Mouse (Mus musculus) megakaryocyte, embryonic 14.5 days (primary cell): ENCODE measurements around the gene Neo1. TPM values are rescaled to one million over a fixed set of nuclear protein-coding genes. Genes with fewer than 3 reads are reported as not detected.

Source experiments
- H3K27me3 ChIP-seq: replicated peaks from 2 replicates; pipeline ENCODE3; 2012; ENCODE audit warnings: inconsistent platforms
- H3K36me3 ChIP-seq: replicated peaks from 2 replicates; pipeline ENCODE3; 2012; ENCODE audit warnings: low read length, inconsistent platforms, mixed read lengths
- H3K4me1 ChIP-seq: 2 replicates; pipeline ENCODE4 v1.6.1; 2012; ENCODE audit warnings: inconsistent platforms
- H3K4me3 ChIP-seq: replicated peaks from 2 replicates; pipeline ENCODE3; 2012; ENCODE audit warnings: moderate library complexity, mild to moderate bottlenecking, inconsistent platforms
- H3K9me3 ChIP-seq: 2 replicates; pipeline ENCODE4 v1.6.1; 2012; ENCODE audit warnings: inconsistent platforms
- FLI1 ChIP-seq: IDR thresholded peaks from 2 replicates; pipeline ENCODE4 v1.6.1; 2012; ENCODE audit warnings: low read length, inconsistent platforms, mixed read lengths
- GATA1 ChIP-seq: IDR thresholded peaks from 3 replicates; pipeline ENCODE4 v1.6.1; 2012; ENCODE audit warnings: mixed read lengths, low read length, inconsistent platforms, borderline replicate concordance
- polyA plus RNA-seq: library from polyadenylated mRNA; stranded (reverse); fragments of >175 nt; gene quantifications from 2 replicates; pipeline ENCODE4 v1.2.3, GENCODE M21; 2012; ENCODE audit warnings: low replicate concordance; ENCODE audit not compliant: insufficient read depth

Neo1 gene
- polyA plus RNA-seq, 1 experiment = 0.37 TPM

- Histone ChIP-seq H3K36me3 (no peaks in the 10 kb centered on the region), H3K9me3 (no peaks in the 10 kb centered on the region), H3K4me3 (no peak overlapping the region), H3K4me1 (0 out of 2 replicates have a peak, but pooled peaks cover 4% of the 10 kb centered on the region), H3K27me3 (peaks cover 83% of the 10 kb centered on the region)
- TF ChIP-seq FLI1 (no peak), GATA1 (no peak)
Measured at GRCm38 (mm10) chr9:58837174-58837573, 199.1 kb downstream of the Neo1 start.

DNA sequence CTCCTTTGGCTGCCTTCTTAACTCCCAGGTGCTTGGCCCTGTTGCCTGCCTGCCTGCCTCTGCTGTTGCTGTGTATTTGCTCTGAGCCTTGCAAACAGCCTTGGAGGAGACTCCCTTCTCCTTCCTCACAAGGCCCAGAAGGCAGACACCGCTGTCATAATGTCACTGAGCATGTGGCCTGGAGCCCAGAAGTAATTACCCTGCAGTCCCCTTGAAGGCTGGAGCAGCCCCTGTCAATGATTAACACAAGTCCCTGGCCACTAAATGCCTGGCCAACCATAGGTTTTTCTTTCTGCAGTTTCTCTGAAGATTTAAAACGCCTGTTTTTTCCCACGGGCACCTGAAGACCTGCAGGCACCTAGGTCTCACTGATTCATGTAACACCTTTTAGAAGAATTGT, 203.3 kb downstream of the Neo1 start:
- H3K9me3 ChIP-seq = no peaks in the 10 kb centered on the region

DNA sequence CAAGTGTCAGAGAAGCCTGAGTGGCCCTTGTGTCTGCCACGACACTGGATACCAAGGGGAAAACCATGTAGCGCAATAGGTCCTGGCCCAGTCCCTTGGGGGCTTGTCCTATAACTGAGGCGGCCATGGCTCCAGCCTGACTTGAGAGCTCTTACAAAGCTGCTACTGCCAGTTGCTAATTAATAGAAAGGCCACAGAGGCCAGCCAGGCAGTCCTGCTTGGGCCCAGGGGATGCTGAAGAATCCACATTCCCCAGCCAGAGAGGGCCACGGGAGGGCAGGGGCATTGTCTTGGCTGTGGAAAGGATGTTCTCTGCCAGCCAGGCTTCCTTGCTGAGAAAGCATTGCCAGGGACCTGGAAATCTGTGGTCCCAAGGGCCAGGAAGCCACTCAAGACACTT, 206.6 kb downstream of the Neo1 start:
- H3K27me3 ChIP-seq = peaks cover 84% of the 10 kb centered on the region
- H3K9me3 ChIP-seq = no peaks in the 10 kb centered on the region
- no peaks in the 10 kb centered on the region for H3K4me1 ChIP-seq
- no peak for TF ChIP-seq GATA1
- no peak for TF ChIP-seq FLI1
- no peak overlapping the region for H3K4me3 ChIP-seq
- no peaks in the 10 kb centered on the region for H3K36me3 ChIP-seq

More for the DNA sequence above, 203.3 kb downstream of the Neo1 start:
- TF ChIP-seq GATA1 (no peak), FLI1 (no peak)
- Histone ChIP-seq H3K36me3 (no peaks in the 10 kb centered on the region), H3K27me3 (peaks cover 82% of the 10 kb centered on the region), H3K4me3 (no peak overlapping the region), H3K4me1 (no peaks in the 10 kb centered on the region)

Other genes starting within 250 kb of the Neo1 start
- not detected in 2 replicates for gene Hcn4, start 213.0 kb downstream of the Neo1 start, polyA plus RNA-seq